Mouse (Mus musculus): ENCODE data around the gene Golga2. TPM values are rescaled to one million over a fixed set of nuclear protein-coding genes. Genes with fewer than 3 reads are reported as not detected.

Golga2 gene
- polyA plus RNA-seq (2015; fragmentation: Nextera tagmentation; extraction: Ambion mirVana) = 27.4 and 28.1 TPM in 2 replicates

- WGBS = under 1% methylated on average over 23 of the region's 23 CpGs
- ATAC-seq (replicated peaks; ENCODE audit: extremely low read depth, insufficient read depth, low FRiP score) = peak; percentile 2; the same call in 1 of the 2 replicates
- H3K9me3 ChIP-seq (replicated peaks; ENCODE audit: control insufficient read depth, low read length) = no peaks in the 10 kb centered on the region
These were observed at the start of gene Golga2 for GRCm38 (mm10) chr2:32287334-32287840. Gene Golga2, plus strand, starts transcription at chr2:32287384.

GRCm38 (mm10) chr2:32237571-32237970, 49.6 kb upstream of the Golga2 start:
- no peaks in the 10 kb centered on the region for H3K27me3 ChIP-seq (ENCODE audit: control insufficient read depth, insufficient read depth, low read length)
- H3K36me3 ChIP-seq (ENCODE audit: control insufficient read depth, insufficient read depth) = peaks cover 7% of the 10 kb centered on the region; the same call in 1 of the 2 replicates
- H3K9me3 ChIP-seq (replicated peaks; ENCODE audit: control insufficient read depth, low read length) = no peaks in the 10 kb centered on the region
- peak overlapping the region; percentile 93 for H3K27ac ChIP-seq (ENCODE audit: low read length)
- peaks cover 22% of the 10 kb centered on the region for H3K4me1 ChIP-seq (ENCODE audit: control insufficient read depth, insufficient read depth, low read length)
- H3K9ac ChIP-seq (ENCODE audit: low read length) = peak overlapping the region; percentile 78
- no peak for ATAC-seq (replicated peaks; ENCODE audit: extremely low read depth, insufficient read depth, low FRiP score)
- H3K4me3 ChIP-seq (ENCODE audit: low read length) = peak overlapping the region; percentile 73
- H3K4me2 ChIP-seq (ENCODE audit: low read depth, low read length) = peak overlapping the region; percentile 93
- WGBS = 31% methylated on average over 4 of the region's 4 CpGs

More at GRCm38 (mm10) chr2:32287334-32287840, at the start of gene Golga2:
- H3K4me3 ChIP-seq (ENCODE audit: low read length) = peak within 1 kb of the TSS; percentile 91
- H3K9ac ChIP-seq (ENCODE audit: low read length) = peak within 1 kb of the TSS; percentile 95
- H3K4me2 ChIP-seq (ENCODE audit: low read depth, low read length) = peak within 1 kb of the TSS; percentile 94
- peaks cover 24% of the 10 kb centered on the region for H3K4me1 ChIP-seq (ENCODE audit: control insufficient read depth, insufficient read depth, low read length)
- peaks cover under 1% of the 10 kb centered on the region; the same call in 1 of the 2 replicates for H3K36me3 ChIP-seq (ENCODE audit: control insufficient read depth, insufficient read depth)
- H3K27ac ChIP-seq (ENCODE audit: low read length) = peak within 1 kb of the TSS; percentile 83
- H3K27me3 ChIP-seq (ENCODE audit: control insufficient read depth, insufficient read depth, low read length) = no peaks in the 10 kb centered on the region

GRCm38 (mm10) chr2:32238708-32239435, 48.3 kb upstream of the Golga2 start:
- H3K4me1 ChIP-seq (ENCODE audit: control insufficient read depth, insufficient read depth, low read length) = peaks cover 22% of the 10 kb centered on the region
- no peak overlapping the region for H3K27ac ChIP-seq (ENCODE audit: low read length)
- H3K27me3 ChIP-seq (ENCODE audit: control insufficient read depth, insufficient read depth, low read length) = no peaks in the 10 kb centered on the region
- H3K4me3 ChIP-seq (ENCODE audit: low read length) = no peak overlapping the region
- H3K4me2 ChIP-seq (ENCODE audit: low read depth, low read length) = no peak overlapping the region
- H3K9ac ChIP-seq (ENCODE audit: low read length) = no peak overlapping the region
- WGBS = 88% methylated on average over 9 of the region's 9 CpGs
- H3K36me3 ChIP-seq (ENCODE audit: control insufficient read depth, insufficient read depth) = peaks cover 4% of the 10 kb centered on the region; the same call in 1 of the 2 replicates
- H3K9me3 ChIP-seq (replicated peaks; ENCODE audit: control insufficient read depth, low read length) = no peaks in the 10 kb centered on the region
- ATAC-seq (replicated peaks; ENCODE audit: extremely low read depth, insufficient read depth, low FRiP score) = no peak

GRCm38 (mm10) chr2:32240591-32240990, 46.6 kb upstream of the Golga2 start:
- H3K36me3 ChIP-seq (ENCODE audit: control insufficient read depth, insufficient read depth) = peaks cover 13% of the 10 kb centered on the region; the same call in 1 of the 2 replicates

GRCm38 (mm10) chr2:32242986-32243385, 44.2 kb upstream of the Golga2 start:
- WGBS = 79% methylated on average over 4 of the region's 4 CpGs
- no peak for ATAC-seq (replicated peaks; ENCODE audit: extremely low read depth, insufficient read depth, low FRiP score)
- H3K27me3 ChIP-seq (ENCODE audit: control insufficient read depth, insufficient read depth, low read length) = no peaks in the 10 kb centered on the region
- no peak overlapping the region for H3K4me3 ChIP-seq (ENCODE audit: low read length)
- no peaks in the 10 kb centered on the region for H3K9me3 ChIP-seq (replicated peaks; ENCODE audit: control insufficient read depth, low read length)
- no peak overlapping the region for H3K9ac ChIP-seq (ENCODE audit: low read length)
- H3K4me1 ChIP-seq (ENCODE audit: control insufficient read depth, insufficient read depth, low read length) = peaks cover under 1% of the 10 kb centered on the region; the same call in 1 of the 2 replicates
- H3K36me3 ChIP-seq (ENCODE audit: control insufficient read depth, insufficient read depth) = peaks cover 13% of the 10 kb centered on the region
- H3K4me2 ChIP-seq (ENCODE audit: low read depth, low read length) = no peak overlapping the region
- no peak overlapping the region for H3K27ac ChIP-seq (ENCODE audit: low read length)

More at GRCm38 (mm10) chr2:32240591-32240990, 46.6 kb upstream of the Golga2 start:
- H3K27me3 ChIP-seq (ENCODE audit: control insufficient read depth, insufficient read depth, low read length) = no peaks in the 10 kb centered on the region
- H3K27ac ChIP-seq (ENCODE audit: low read length) = no peak overlapping the region
- peaks cover 12% of the 10 kb centered on the region for H3K4me1 ChIP-seq (ENCODE audit: control insufficient read depth, insufficient read depth, low read length)
- H3K4me2 ChIP-seq (ENCODE audit: low read depth, low read length) = no peak overlapping the region
- no peaks in the 10 kb centered on the region for H3K9me3 ChIP-seq (replicated peaks; ENCODE audit: control insufficient read depth, low read length)
- 84% methylated on average over 5 of the region's 5 CpGs for WGBS
- no peak overlapping the region for H3K4me3 ChIP-seq (ENCODE audit: low read length)
- no peak for ATAC-seq (replicated peaks; ENCODE audit: extremely low read depth, insufficient read depth, low FRiP score)
- no peak overlapping the region for H3K9ac ChIP-seq (ENCODE audit: low read length)

GRCm38 (mm10) chr2:32246741-32247140, 40.4 kb upstream of the Golga2 start:
- Histone ChIP-seq H3K9me3 (replicated peaks; ENCODE audit: control insufficient read depth, low read length) (no peaks in the 10 kb centered on the region), H3K4me3 (ENCODE audit: low read length) (no peak overlapping the region), H3K4me1 (ENCODE audit: control insufficient read depth, insufficient read depth, low read length) (no peaks in the 10 kb centered on the region), H3K9ac (ENCODE audit: low read length) (no peak overlapping the region), H3K4me2 (ENCODE audit: low read depth, low read length) (no peak overlapping the region), H3K27ac (ENCODE audit: low read length) (no peak overlapping the region), H3K36me3 (ENCODE audit: control insufficient read depth, insufficient read depth) (peaks cover 29% of the 10 kb centered on the region), H3K27me3 (ENCODE audit: control insufficient read depth, insufficient read depth, low read length) (no peaks in the 10 kb centered on the region)
- WGBS = 75% methylated on average over 4 of the region's 4 CpGs
- no peak for ATAC-seq (replicated peaks; ENCODE audit: extremely low read depth, insufficient read depth, low FRiP score)

- Histone ChIP-seq H3K27ac (ENCODE audit: low read length) (no peak overlapping the region), H3K9ac (ENCODE audit: low read length) (no peak overlapping the region), H3K36me3 (ENCODE audit: control insufficient read depth, insufficient read depth) (peaks cover 38% of the 10 kb centered on the region), H3K9me3 (replicated peaks; ENCODE audit: control insufficient read depth, low read length) (no peaks in the 10 kb centered on the region), H3K27me3 (ENCODE audit: control insufficient read depth, insufficient read depth, low read length) (no peaks in the 10 kb centered on the region), H3K4me3 (ENCODE audit: low read length) (no peak overlapping the region), H3K4me2 (ENCODE audit: low read depth, low read length) (no peak overlapping the region), H3K4me1 (ENCODE audit: control insufficient read depth, insufficient read depth, low read length) (no peaks in the 10 kb centered on the region)
- WGBS = 74% methylated on average over 10 of the region's 10 CpGs
- no peak for ATAC-seq (replicated peaks; ENCODE audit: extremely low read depth, insufficient read depth, low FRiP score)
These were observed 38.5 kb upstream of the Golga2 start for GRCm38 (mm10) chr2:32248377-32249361.

- ATAC-seq (replicated peaks; ENCODE audit: extremely low read depth, insufficient read depth, low FRiP score) = no peak
- Histone ChIP-seq H3K27me3 (ENCODE audit: control insufficient read depth, insufficient read depth, low read length) (no peaks in the 10 kb centered on the region), H3K4me1 (ENCODE audit: control insufficient read depth, insufficient read depth, low read length) (no peaks in the 10 kb centered on the region), H3K4me2 (ENCODE audit: low read depth, low read length) (no peak overlapping the region), H3K27ac (ENCODE audit: low read length) (no peak overlapping the region), H3K9me3 (replicated peaks; ENCODE audit: control insufficient read depth, low read length) (no peaks in the 10 kb centered on the region), H3K36me3 (ENCODE audit: control insufficient read depth, insufficient read depth) (peaks cover 47% of the 10 kb centered on the region), H3K9ac (ENCODE audit: low read length) (no peak overlapping the region), H3K4me3 (ENCODE audit: low read length) (no peak overlapping the region)
- 83% methylated on average over 12 of the region's 12 CpGs for WGBS
These were observed 35.2 kb upstream of the Golga2 start for GRCm38 (mm10) chr2:32251791-32252527.
